Mouse (Mus musculus) embryonic facial prominence, embryonic 12.5 days (tissue): ENCODE measurements at regions not wholly inside any gene's neighbourhood (a gene's known extent, or its start where the extent isn't known, plus 50 kb on each side); places are given as distances from the start of the nearest gene placed in this dataset.

ENCODE experiments used
- ATAC-seq: fragments of 200-750 bp; cut with Nextera tagmentation; 2 replicates; pipeline ENCODE4 v1.8.0; 2017; ENCODE audit not compliant: insufficient number of reproducible peaks, insufficient read depth, low FRiP score, low TSS enrichment
- H3K27ac ChIP-seq: fragments of 300-500 bp; sonication (generic); 2 replicates; pipeline ENCODE4 v1.5.1; 2016; ENCODE audit warnings: mild to moderate bottlenecking
- H3K27me3 ChIP-seq: fragments of 300-500 bp; sonication (generic); 2 replicates; pipeline ENCODE4 v1.6.1; 2016; ENCODE audit warnings: mild to moderate bottlenecking, moderate library complexity
- H3K36me3 ChIP-seq: fragments of 300-500 bp; sonication (generic); 2 replicates; pipeline ENCODE4 v1.6.1; 2016; ENCODE audit warnings: mild to moderate bottlenecking
- H3K4me1 ChIP-seq: fragments of 300-500 bp; sonication (generic); 2 replicates; pipeline ENCODE4 v1.6.1; 2016
- H3K4me2 ChIP-seq: fragments of 300-500 bp; sonication (generic); replicated peaks from 2 replicates; pipeline ENCODE4 v1.6.1; 2016; ENCODE audit warnings: mild to moderate bottlenecking, moderate library complexity
- H3K4me3 ChIP-seq: fragments of 300-500 bp; sonication (generic); 2 replicates; pipeline ENCODE4 v1.5.1; 2016; ENCODE audit warnings: mild to moderate bottlenecking
- H3K9ac ChIP-seq: fragments of 300-500 bp; sonication (generic); 2 replicates; pipeline ENCODE4 v1.6.1; 2016; ENCODE audit warnings: mild to moderate bottlenecking, moderate library complexity
- H3K9me3 ChIP-seq: fragments of 300-500 bp; sonication (generic); 2 replicates; pipeline ENCODE4 v1.6.1; 2016; ENCODE audit warnings: mild to moderate bottlenecking, moderate library complexity
- WGBS: fragments of 180-500 bp; shearing (Covaris S2); methylation state at CpG from one replicate; pipeline ENCODE4 v1.1.7; 2016; 5-methylcytosine and 5-hydroxymethylcytosine counted together

- no peak overlapping the region for H3K9ac ChIP-seq
- ATAC-seq: no peak
- H3K4me1 ChIP-seq: no peaks in the 10 kb centered on the region
- no peaks in the 10 kb centered on the region for H3K27me3 ChIP-seq
- no peak overlapping the region for H3K4me3 ChIP-seq
- no peaks in the 10 kb centered on the region for H3K36me3 ChIP-seq
- H3K27ac ChIP-seq: no peak overlapping the region
- no peak overlapping the region for H3K4me2 ChIP-seq
- no peaks in the 10 kb centered on the region for H3K9me3 ChIP-seq
- 93% methylated on average over 2 of the region's 2 CpGs for WGBS
Measured at GRCm38 (mm10) chr17:81319605-81320004, 122.0 kb upstream of the Gm11096 start.

- 78% methylated on average over 5 of the region's 5 CpGs for WGBS
- no peak overlapping the region for H3K4me3 ChIP-seq
- ATAC-seq: no peak
Measured at GRCm38 (mm10) chr17:81316655-81317054, 124.9 kb upstream of the Gm11096 start.

DNA sequence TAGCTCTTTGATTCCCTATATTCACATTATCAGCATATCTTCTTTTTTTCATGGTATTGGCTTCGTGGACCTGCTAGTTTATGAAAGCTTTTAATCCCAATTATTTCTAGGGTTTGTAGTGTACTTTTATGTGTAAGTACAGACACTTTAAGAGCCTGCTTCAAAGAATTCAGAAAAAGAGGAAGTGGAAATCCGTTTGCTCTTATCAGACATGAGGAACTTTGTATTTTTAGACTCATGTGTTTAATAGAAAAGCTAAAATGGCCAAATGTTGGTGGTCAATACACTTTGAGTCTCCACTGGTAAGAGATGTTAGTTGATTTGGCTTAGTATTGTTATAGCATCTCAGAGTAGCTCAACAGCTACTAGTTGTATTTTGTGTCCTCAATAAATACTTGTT lies 135.7 kb upstream of the Gm11096 start:
- Histone ChIP-seq H3K27ac (no peak overlapping the region), H3K4me3 (no peak overlapping the region), H3K4me2 (no peak overlapping the region), H3K9ac (no peak overlapping the region), H3K4me1 (no peaks in the 10 kb centered on the region), H3K36me3 (no peaks in the 10 kb centered on the region), H3K9me3 (no peaks in the 10 kb centered on the region), H3K27me3 (no peaks in the 10 kb centered on the region)
- WGBS: 65% methylated on average over 2 of the region's 2 CpGs
- no peak for ATAC-seq

More at GRCm38 (mm10) chr17:81316655-81317054, 124.9 kb upstream of the Gm11096 start:
- Histone ChIP-seq H3K9ac (no peak overlapping the region), H3K27ac (no peak overlapping the region), H3K27me3 (no peaks in the 10 kb centered on the region), H3K4me2 (no peak overlapping the region), H3K9me3 (no peaks in the 10 kb centered on the region), H3K36me3 (no peaks in the 10 kb centered on the region), H3K4me1 (no peaks in the 10 kb centered on the region)

GRCm38 (mm10) chr17:81304574-81304973 lies 137.0 kb upstream of the Gm11096 start:
- Histone ChIP-seq H3K27me3 (no peaks in the 10 kb centered on the region), H3K4me3 (no peak overlapping the region), H3K4me2 (no peak overlapping the region), H3K9ac (no peak overlapping the region), H3K36me3 (no peaks in the 10 kb centered on the region), H3K9me3 (no peaks in the 10 kb centered on the region), H3K27ac (no peak overlapping the region), H3K4me1 (no peaks in the 10 kb centered on the region)
- ATAC-seq: no peak
- 90% methylated on average over 1 of the region's 1 CpGs for WGBS

GRCm38 (mm10) chr17:81302490-81302889 lies 139.1 kb upstream of the Gm11096 start:
- no peak overlapping the region for H3K4me3 ChIP-seq
- H3K27me3 ChIP-seq: no peaks in the 10 kb centered on the region
- H3K4me1 ChIP-seq: no peaks in the 10 kb centered on the region
- H3K9me3 ChIP-seq: no peaks in the 10 kb centered on the region
- ATAC-seq: no peak
- no peaks in the 10 kb centered on the region for H3K36me3 ChIP-seq
- 72% methylated on average over 3 of the region's 3 CpGs for WGBS
- H3K4me2 ChIP-seq: no peak overlapping the region
- no peak overlapping the region for H3K9ac ChIP-seq
- no peak overlapping the region for H3K27ac ChIP-seq

GRCm38 (mm10) chr17:81291829-81292228 lies 149.7 kb upstream of the Gm11096 start:
- WGBS: 86% methylated on average over 2 of the region's 2 CpGs
- no peak for ATAC-seq
- no peaks in the 10 kb centered on the region for H3K36me3 ChIP-seq

GRCm38 (mm10) chr17:81282543-81282942 lies 159.0 kb upstream of the Gm11096 start:
- H3K4me3 ChIP-seq: no peak overlapping the region
- no peak overlapping the region for H3K4me2 ChIP-seq
- no peaks in the 10 kb centered on the region for H3K27me3 ChIP-seq
- no peaks in the 10 kb centered on the region for H3K9me3 ChIP-seq
- H3K27ac ChIP-seq: no peak overlapping the region
- H3K36me3 ChIP-seq: no peaks in the 10 kb centered on the region
- no peak for ATAC-seq
- no peaks in the 10 kb centered on the region for H3K4me1 ChIP-seq
- H3K9ac ChIP-seq: no peak overlapping the region
- 76% methylated on average over 2 of the region's 2 CpGs for WGBS

More at GRCm38 (mm10) chr17:81291829-81292228, 149.7 kb upstream of the Gm11096 start:
- no peak overlapping the region for H3K4me2 ChIP-seq
- no peaks in the 10 kb centered on the region for H3K4me1 ChIP-seq
- no peaks in the 10 kb centered on the region for H3K9me3 ChIP-seq
- no peak overlapping the region for H3K9ac ChIP-seq
- no peak overlapping the region for H3K27ac ChIP-seq
- H3K27me3 ChIP-seq: no peaks in the 10 kb centered on the region
- H3K4me3 ChIP-seq: no peak overlapping the region

DNA sequence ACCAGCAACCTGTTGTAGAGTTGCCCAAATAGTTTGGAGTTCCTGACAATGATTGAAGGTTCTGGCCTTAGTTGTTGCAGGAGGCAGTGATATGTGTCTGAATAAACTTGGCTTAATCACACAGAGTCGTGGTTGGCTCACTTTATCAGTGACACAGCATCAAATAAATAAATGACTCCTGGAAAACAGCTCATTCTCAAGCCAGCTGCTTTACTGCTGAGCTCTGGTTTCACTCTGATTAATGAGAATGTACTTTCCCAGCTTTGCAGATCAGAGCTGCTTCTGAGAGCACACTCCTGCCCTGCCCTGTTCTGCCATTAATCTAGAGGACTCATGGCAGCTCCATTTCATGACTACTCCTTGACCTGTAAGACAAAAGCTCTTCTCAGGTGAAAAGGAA lies 171.3 kb upstream of the Gm11096 start:
- no peak for ATAC-seq
- Histone ChIP-seq H3K4me3 (no peak overlapping the region), H3K9ac (no peak overlapping the region), H3K4me2 (no peak overlapping the region), H3K27me3 (no peaks in the 10 kb centered on the region), H3K36me3 (no peaks in the 10 kb centered on the region), H3K9me3 (no peaks in the 10 kb centered on the region), H3K4me1 (no peaks in the 10 kb centered on the region), H3K27ac (no peak overlapping the region)
- WGBS: 50% methylated on average over 1 of the region's 1 CpGs

- H3K9ac ChIP-seq: no peak overlapping the region
- H3K4me2 ChIP-seq: no peak overlapping the region
- H3K4me1 ChIP-seq: no peaks in the 10 kb centered on the region
- no peaks in the 10 kb centered on the region for H3K36me3 ChIP-seq
- no peak overlapping the region for H3K27ac ChIP-seq
- WGBS: 77% methylated on average over 1 of the region's 1 CpGs
- H3K9me3 ChIP-seq: no peaks in the 10 kb centered on the region
- no peak overlapping the region for H3K4me3 ChIP-seq
- ATAC-seq: no peak
- H3K27me3 ChIP-seq: no peaks in the 10 kb centered on the region
Measured at GRCm38 (mm10) chr17:81261957-81262356, 179.6 kb upstream of the Gm11096 start.

DNA sequence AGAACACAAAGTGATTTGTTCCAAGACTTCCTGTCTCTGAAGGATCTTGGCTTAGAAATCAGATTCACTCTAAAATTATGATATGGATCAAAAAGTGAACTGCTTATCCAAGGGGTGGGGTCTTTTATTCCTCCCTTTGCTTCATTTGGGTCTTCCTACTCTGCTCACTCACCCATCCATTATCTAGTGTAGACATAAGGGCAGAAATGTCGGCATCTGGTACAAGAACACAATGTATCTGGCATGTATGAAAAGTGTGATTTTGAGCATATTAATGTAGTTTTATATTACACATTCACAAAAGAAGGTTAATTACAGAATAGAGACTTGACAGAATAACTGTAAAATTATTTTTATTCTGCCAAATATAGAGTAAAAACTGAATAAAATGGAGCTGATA lies 181.5 kb upstream of the Gm11096 start:
- no peaks in the 10 kb centered on the region for H3K27me3 ChIP-seq
- H3K9ac ChIP-seq: no peak overlapping the region
- no peak overlapping the region for H3K4me2 ChIP-seq
- no peaks in the 10 kb centered on the region for H3K36me3 ChIP-seq
- no peak overlapping the region for H3K27ac ChIP-seq
- H3K4me1 ChIP-seq: no peaks in the 10 kb centered on the region
- 86% methylated on average over 1 of the region's 1 CpGs for WGBS
- no peak overlapping the region for H3K4me3 ChIP-seq
- ATAC-seq: no peak
- no peaks in the 10 kb centered on the region for H3K9me3 ChIP-seq

DNA sequence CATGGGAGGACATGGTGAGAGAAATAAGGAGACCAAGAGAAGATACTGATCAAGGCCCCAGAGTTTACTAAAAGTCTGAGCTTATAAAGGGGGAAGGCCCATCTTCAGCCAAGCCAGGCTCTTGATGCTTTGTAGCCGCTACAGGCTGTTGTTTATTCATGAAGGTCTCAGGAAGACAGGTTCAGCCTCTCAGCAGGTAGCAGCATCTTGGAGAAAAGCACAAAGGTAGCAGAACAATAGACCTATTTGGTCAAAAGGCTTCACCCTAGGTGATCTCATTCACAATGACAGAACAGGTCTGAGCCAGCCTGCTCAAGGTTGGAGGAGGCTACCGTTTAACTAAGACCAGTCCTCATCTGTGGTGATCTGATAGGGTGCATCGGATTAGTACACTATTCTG lies 185.5 kb upstream of the Gm11096 start:
- no peak for ATAC-seq
- Histone ChIP-seq H3K27ac (no peak overlapping the region), H3K27me3 (no peaks in the 10 kb centered on the region), H3K4me2 (no peak overlapping the region), H3K36me3 (no peaks in the 10 kb centered on the region), H3K9me3 (no peaks in the 10 kb centered on the region), H3K9ac (no peak overlapping the region), H3K4me3 (no peak overlapping the region), H3K4me1 (no peaks in the 10 kb centered on the region)
- 61% methylated on average over 3 of the region's 3 CpGs for WGBS

DNA sequence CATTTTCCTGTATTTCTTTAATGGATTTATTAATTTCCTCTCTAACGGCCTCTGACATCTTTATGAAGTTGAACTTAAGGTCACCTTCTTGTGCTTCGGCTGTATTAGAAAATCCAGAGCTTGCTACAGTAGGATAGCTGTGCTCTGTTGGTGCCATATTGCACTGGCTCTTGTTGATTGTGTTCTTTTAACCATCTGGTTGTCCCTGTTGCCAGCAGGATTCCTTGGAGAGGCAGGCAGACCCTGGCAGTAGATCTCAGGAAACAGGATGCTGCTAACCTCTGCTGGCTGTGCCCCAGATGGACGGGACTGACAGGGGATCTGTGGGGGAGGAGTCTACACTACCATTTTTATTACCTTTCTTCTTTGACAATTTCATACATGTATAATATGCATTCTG lies 185.9 kb upstream of the Thumpd2 start:
- Histone ChIP-seq H3K9me3 (no peaks in the 10 kb centered on the region), H3K4me3 (no peak overlapping the region), H3K4me2 (no peak overlapping the region), H3K36me3 (no peaks in the 10 kb centered on the region), H3K27ac (no peak overlapping the region), H3K27me3 (no peaks in the 10 kb centered on the region), H3K9ac (no peak overlapping the region), H3K4me1 (no peaks in the 10 kb centered on the region)
- WGBS: 63% methylated on average over 3 of the region's 3 CpGs
- no peak for ATAC-seq

- no peak overlapping the region for H3K9ac ChIP-seq
- no peak overlapping the region for H3K4me2 ChIP-seq
- no peak overlapping the region for H3K27ac ChIP-seq
- 95% methylated on average over 6 of the region's 6 CpGs for WGBS
- H3K4me1 ChIP-seq: no peaks in the 10 kb centered on the region
- H3K27me3 ChIP-seq: no peaks in the 10 kb centered on the region
- H3K36me3 ChIP-seq: no peaks in the 10 kb centered on the region
- H3K4me3 ChIP-seq: no peak overlapping the region
- H3K9me3 ChIP-seq: no peaks in the 10 kb centered on the region
- no peak for ATAC-seq
Measured at GRCm38 (mm10) chr17:81246156-81246555, 181.3 kb upstream of the Thumpd2 start.
